Mouse (Mus musculus) small intestine, adult 2 months (tissue): Measurements from ENCODE around the gene Sec23ip. TPM values are rescaled to one million over a fixed set of nuclear protein-coding genes. Genes with fewer than 3 reads are reported as not detected.
A peak's percentile ranks its signal among the peaks of the same experiment; 100 is the strongest.

Experiments
- H3K27ac ChIP-seq: fragments of 200-500 bp; 2 replicates; pipeline ENCODE4 v1.5.1; 2012; ENCODE audit warnings: low read depth, low read length, control low read depth, inconsistent platforms; ENCODE audit not compliant: insufficient read depth
- H3K27me3 ChIP-seq: fragments of 200-500 bp; 2 replicates; pipeline ENCODE4 v1.6.1; 2012; ENCODE audit warnings: mild to moderate bottlenecking, moderate library complexity, low read length, inconsistent platforms; ENCODE audit not compliant: control insufficient read depth, insufficient read depth
- H3K36me3 ChIP-seq: fragments of 200-500 bp; 2 replicates; pipeline ENCODE4 v1.6.1; 2012; ENCODE audit warnings: mild to moderate bottlenecking, low read length, control low read depth, inconsistent platforms; ENCODE audit not compliant: control insufficient read depth, insufficient read depth
- H3K4me1 ChIP-seq: fragments of 200-500 bp; 2 replicates; pipeline ENCODE4 v1.6.1; 2012; ENCODE audit warnings: low read length, inconsistent platforms, mixed read lengths; ENCODE audit not compliant: control insufficient read depth, insufficient read depth, insufficient read length
- H3K4me3 ChIP-seq: fragments of 200-500 bp; 2 replicates; pipeline ENCODE4 v1.5.1; 2012; ENCODE audit warnings: low read depth, mild to moderate bottlenecking, control low read depth, inconsistent platforms, low read length, moderate library complexity
- CTCF ChIP-seq: fragments of 200-500 bp; IDR thresholded peaks from 2 replicates; pipeline ENCODE4 v1.5.1; 2012; ENCODE audit warnings: low read depth, mild to moderate bottlenecking, control low read depth, inconsistent platforms, low read length, moderate library complexity, mixed read lengths; ENCODE audit not compliant: insufficient replicate concordance, insufficient read length; ENCODE audit errors: extremely low read depth
- POLR2A ChIP-seq: fragments of 200-500 bp; IDR thresholded peaks from 2 replicates; pipeline ENCODE4 v1.6.1; 2012; ENCODE audit warnings: low read depth, mild to moderate bottlenecking, control low read depth, inconsistent platforms, low read length, moderate library complexity
- WGBS: fragments of 180-500 bp; shearing (Covaris S2); methylation state at CpG from one replicate; pipeline ENCODE4 v1.1.7; 2018; 5-methylcytosine and 5-hydroxymethylcytosine counted together
- polyA plus RNA-seq: library from polyadenylated mRNA; depleted of rRNA; stranded (reverse); fragments of >200 nt; gene quantifications from 2 replicates; pipeline ENCODE4 v1.2.3, GENCODE M21; 2012; rRNA removed

Gene Sec23ip
- polyA plus RNA-seq, 1 experiment = 19.1 TPM

DNA sequence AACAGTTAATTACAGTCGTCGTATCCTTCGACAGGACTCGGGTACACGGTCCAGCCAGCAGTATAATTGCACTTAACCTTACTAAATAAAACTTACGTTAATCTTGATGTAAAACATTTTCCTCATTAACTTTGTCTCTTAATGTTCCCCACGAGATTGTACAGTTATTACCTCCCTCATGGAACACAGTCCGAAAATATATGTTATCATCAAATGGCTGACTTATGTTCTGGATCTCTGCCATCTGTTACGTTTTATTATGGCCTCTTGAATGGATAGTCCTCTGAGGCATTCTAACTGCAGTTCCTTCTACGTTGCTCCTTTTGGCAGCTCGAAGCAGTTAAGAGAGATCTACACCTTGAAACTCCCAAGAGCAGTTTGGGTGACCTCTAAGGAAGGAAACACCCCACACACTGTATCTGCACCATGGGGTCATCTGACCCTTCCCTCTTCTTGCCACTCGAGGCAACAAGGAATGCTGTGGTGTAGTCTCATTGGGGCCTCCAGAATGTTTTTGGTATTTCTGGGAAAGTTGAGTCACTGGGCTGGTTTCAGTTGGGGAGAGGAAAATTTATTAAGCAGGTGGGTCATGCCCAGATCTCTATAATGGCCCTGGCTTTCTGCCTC lies 87.8 kb downstream of the Sec23ip start:
- Histone ChIP-seq H3K27me3 (no peaks in the 10 kb centered on the region; the same call in 1 of the 2 replicates), H3K4me3 (no peak overlapping the region), H3K4me1 (peaks cover 8% of the 10 kb centered on the region; the same call in 1 of the 2 replicates), H3K27ac (peak overlapping the region; percentile 62), H3K36me3 (no peaks in the 10 kb centered on the region)
- TF ChIP-seq POLR2A (no peak), CTCF (no peak)
- WGBS = 24% methylated on average over 12 of the region's 12 CpGs

DNA sequence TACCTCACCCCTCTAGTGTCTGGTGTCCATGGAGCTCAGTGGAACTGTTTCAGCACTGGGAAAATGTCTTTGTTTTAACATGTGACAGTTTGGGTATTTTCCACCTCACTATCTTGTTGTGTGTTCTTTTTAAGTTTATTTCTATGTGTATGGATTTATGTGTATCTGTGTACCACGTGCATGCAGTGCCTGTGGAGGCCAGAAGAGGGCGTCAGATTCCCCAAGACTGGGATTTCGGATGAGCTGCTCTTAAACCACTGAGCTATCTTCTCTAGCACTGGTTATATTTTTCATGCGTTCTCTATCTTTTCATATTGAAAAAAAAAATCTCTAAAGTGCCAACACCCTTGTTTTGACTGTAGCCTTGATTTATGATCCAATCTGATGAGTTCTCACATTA lies 88.5 kb downstream of the Sec23ip start:
- Histone ChIP-seq H3K4me1 (peaks cover 8% of the 10 kb centered on the region; the same call in 1 of the 2 replicates), H3K27me3 (no peaks in the 10 kb centered on the region; the same call in 1 of the 2 replicates), H3K36me3 (no peaks in the 10 kb centered on the region), H3K4me3 (no peak overlapping the region), H3K27ac (peak overlapping the region; percentile 62; the same call in 1 of the 2 replicates)
- TF ChIP-seq CTCF = peak; percentile 24; the same call in 1 of the 2 replicates
- TF ChIP-seq POLR2A = no peak
- 75% methylated on average over 4 of the region's 4 CpGs for WGBS

Other genes with a start within 250 kb of the Sec23ip start
- gene Bag3, start 221.3 kb upstream of the Sec23ip start, polyA plus RNA-seq = 25.0 and 32.8 TPM in 2 replicates
- 1.4 and 2.0 TPM in 2 replicates for gene Inpp5f, start 133.6 kb upstream of the Sec23ip start, polyA plus RNA-seq
- 15.4 and 36.0 TPM in 2 replicates for gene Mcmbp, start 4.4 kb upstream of the Sec23ip start, polyA plus RNA-seq